Mouse (Mus musculus): ENCODE data around the gene 4930558C23Rik. TPM values are rescaled to one million over a fixed set of nuclear protein-coding genes. Genes with fewer than 3 reads are reported as not detected.
"Not testable (repeated sequence)": the region's sequence is repeated elsewhere in the genome, so short reads cannot be mapped to it uniquely, and the experiment has no call there.

4930558C23Rik gene
- not detected in 2 replicates for polyA plus RNA-seq (2016; fragmentation: Nextera tagmentation; extraction: Ambion mirVana)

GRCm38 (mm10) chr3:95402741-95403140 is at the start of gene 4930558C23Rik:
TSS of gene 4930558C23Rik (minus strand) at chr3:95402841.
- Histone ChIP-seq H3K27me3 (no peaks in the 10 kb centered on the region), H3K9ac (no peak within 1 kb of the TSS), H3K4me1 (no peaks in the 10 kb centered on the region), H3K9me3 (no peaks in the 10 kb centered on the region), H3K4me3 (no peak within 1 kb of the TSS), H3K27ac (no peak within 1 kb of the TSS), H3K4me2 (replicated peaks) (no peak within 1 kb of the TSS), H3K36me3 (no peaks in the 10 kb centered on the region)
- WGBS: 93% methylated on average over 3 of the region's 3 CpGs
- no peak for ATAC-seq (ENCODE audit: insufficient number of reproducible peaks, insufficient read depth, low FRiP score, low TSS enrichment)

GRCm38 (mm10) chr3:95450915-95451314 is 48.3 kb upstream of the 4930558C23Rik start:
- no peak for ATAC-seq (ENCODE audit: insufficient number of reproducible peaks, insufficient read depth, low FRiP score, low TSS enrichment)

GRCm38 (mm10) chr3:95450408-95450807 is 47.8 kb upstream of the 4930558C23Rik start:
- no peak for ATAC-seq (ENCODE audit: insufficient number of reproducible peaks, insufficient read depth, low FRiP score, low TSS enrichment)
- 62% methylated on average over 1 of the region's 1 CpGs for WGBS
- Histone ChIP-seq H3K36me3 (peaks cover 32% of the 10 kb centered on the region), H3K4me2 (replicated peaks) (no peak overlapping the region), H3K27ac (no peak overlapping the region), H3K9me3 (no peaks in the 10 kb centered on the region), H3K9ac (no peak overlapping the region), H3K4me1 (no peaks in the 10 kb centered on the region), H3K4me3 (no peak overlapping the region), H3K27me3 (no peaks in the 10 kb centered on the region)

More at GRCm38 (mm10) chr3:95450915-95451314, 48.3 kb upstream of the 4930558C23Rik start:
- no peaks in the 10 kb centered on the region for H3K9me3 ChIP-seq
- WGBS: 96% methylated on average over 3 of the region's 3 CpGs
- no peak overlapping the region for H3K4me2 ChIP-seq (replicated peaks)
- no peak overlapping the region for H3K4me3 ChIP-seq
- H3K4me1 ChIP-seq: no peaks in the 10 kb centered on the region
- H3K27ac ChIP-seq: no peak overlapping the region
- H3K27me3 ChIP-seq: no peaks in the 10 kb centered on the region
- H3K9ac ChIP-seq: no peak overlapping the region
- H3K36me3 ChIP-seq: peaks cover 32% of the 10 kb centered on the region

- no peaks in the 10 kb centered on the region for H3K9me3 ChIP-seq
- no peak overlapping the region for H3K9ac ChIP-seq
- WGBS: 83% methylated on average over 4 of the region's 4 CpGs
- no peak for ATAC-seq (ENCODE audit: insufficient number of reproducible peaks, insufficient read depth, low FRiP score, low TSS enrichment)
- no peak overlapping the region for H3K27ac ChIP-seq
- H3K4me3 ChIP-seq: no peak overlapping the region
- H3K27me3 ChIP-seq: no peaks in the 10 kb centered on the region
- no peaks in the 10 kb centered on the region for H3K4me1 ChIP-seq
- H3K36me3 ChIP-seq: 0 out of 2 replicates have a peak, but pooled peaks cover 5% of the 10 kb centered on the region
- H3K4me2 ChIP-seq (replicated peaks): no peak overlapping the region
Measured at GRCm38 (mm10) chr3:95445311-95445710, 42.7 kb upstream of the 4930558C23Rik start.

GRCm38 (mm10) chr3:95442406-95443117 is 39.9 kb upstream of the 4930558C23Rik start:
- Histone ChIP-seq H3K9me3 (no peaks in the 10 kb centered on the region), H3K36me3 (peaks cover 11% of the 10 kb centered on the region), H3K9ac (no peak overlapping the region), H3K4me3 (no peak overlapping the region), H3K4me1 (no peaks in the 10 kb centered on the region), H3K27me3 (no peaks in the 10 kb centered on the region), H3K4me2 (replicated peaks) (no peak overlapping the region), H3K27ac (no peak overlapping the region)
- no peak for ATAC-seq (ENCODE audit: insufficient number of reproducible peaks, insufficient read depth, low FRiP score, low TSS enrichment)
- WGBS: 90% methylated on average over 5 of the region's 5 CpGs

GRCm38 (mm10) chr3:95439670-95440069 is 37.0 kb upstream of the 4930558C23Rik start:
- no peak overlapping the region for H3K9ac ChIP-seq
- H3K27me3 ChIP-seq: no peaks in the 10 kb centered on the region

GRCm38 (mm10) chr3:95438636-95439035 is 36.0 kb upstream of the 4930558C23Rik start:
- not testable (repeated sequence) for H3K4me3 ChIP-seq; H3K9me3 ChIP-seq; H3K9ac ChIP-seq; H3K27ac ChIP-seq; H3K4me1 ChIP-seq; H3K4me2 ChIP-seq (replicated peaks); ATAC-seq (ENCODE audit: insufficient number of reproducible peaks, insufficient read depth, low FRiP score, low TSS enrichment); H3K27me3 ChIP-seq
- 95% methylated on average over 4 of the region's 4 CpGs for WGBS
- H3K36me3 ChIP-seq: peaks cover 14% of the 10 kb centered on the region

More at GRCm38 (mm10) chr3:95439670-95440069, 37.0 kb upstream of the 4930558C23Rik start:
- Histone ChIP-seq H3K4me3 (no peak overlapping the region), H3K4me1 (peaks cover 3% of the 10 kb centered on the region; the same call in 1 of the 2 replicates), H3K27ac (no peak overlapping the region), H3K4me2 (replicated peaks) (no peak overlapping the region), H3K36me3 (peaks cover 14% of the 10 kb centered on the region), H3K9me3 (no peaks in the 10 kb centered on the region)
- ATAC-seq (ENCODE audit: insufficient number of reproducible peaks, insufficient read depth, low FRiP score, low TSS enrichment): no peak

GRCm38 (mm10) chr3:95435561-95435960 is 32.9 kb upstream of the 4930558C23Rik start:
- WGBS: 49% methylated on average over 1 of the region's 1 CpGs
- Histone ChIP-seq H3K27ac (no peak overlapping the region), H3K36me3 (peaks cover 14% of the 10 kb centered on the region), H3K9ac (no peak overlapping the region), H3K4me1 (peaks cover 3% of the 10 kb centered on the region; the same call in 1 of the 2 replicates), H3K27me3 (no peaks in the 10 kb centered on the region), H3K4me2 (replicated peaks) (peak overlapping the region; percentile 56), H3K4me3 (peak overlapping the region; percentile 64; the same call in 1 of the 2 replicates), H3K9me3 (no peaks in the 10 kb centered on the region)
- no peak for ATAC-seq (ENCODE audit: insufficient number of reproducible peaks, insufficient read depth, low FRiP score, low TSS enrichment)

GRCm38 (mm10) chr3:95434983-95435370 is 32.3 kb upstream of the 4930558C23Rik start:
- Histone ChIP-seq H3K27ac (no peak overlapping the region), H3K9ac (peak overlapping the region; percentile 63), H3K4me2 (replicated peaks) (peak overlapping the region; percentile 56), H3K4me3 (peak overlapping the region; percentile 64), H3K9me3 (no peaks in the 10 kb centered on the region), H3K4me1 (peaks cover 3% of the 10 kb centered on the region; the same call in 1 of the 2 replicates), H3K27me3 (no peaks in the 10 kb centered on the region), H3K36me3 (peaks cover 14% of the 10 kb centered on the region)
- no peak for ATAC-seq (ENCODE audit: insufficient number of reproducible peaks, insufficient read depth, low FRiP score, low TSS enrichment)
- 4% methylated on average over 7 of the region's 7 CpGs for WGBS

GRCm38 (mm10) chr3:95434136-95434982 is 31.7 kb upstream of the 4930558C23Rik start, which contains the start of gene Arnt:
TSS of gene Arnt (plus strand) at chr3:95434388.
- Histone ChIP-seq H3K9ac (peak within 1 kb of the TSS; percentile 63), H3K4me1 (peaks cover 3% of the 10 kb centered on the region; the same call in 1 of the 2 replicates), H3K36me3 (peaks cover 10% of the 10 kb centered on the region), H3K27me3 (no peaks in the 10 kb centered on the region), H3K4me3 (peak within 1 kb of the TSS; percentile 64), H3K9me3 (no peaks in the 10 kb centered on the region), H3K27ac (peak within 1 kb of the TSS; percentile 69), H3K4me2 (replicated peaks) (peak within 1 kb of the TSS; percentile 56)
- ATAC-seq (ENCODE audit: insufficient number of reproducible peaks, insufficient read depth, low FRiP score, low TSS enrichment): peak; percentile 98
- under 1% methylated on average over 47 of the region's 47 CpGs for WGBS

GRCm38 (mm10) chr3:95433301-95433915 is 30.8 kb upstream of the 4930558C23Rik start:
- no peaks in the 10 kb centered on the region for H3K27me3 ChIP-seq
- no peak overlapping the region for H3K9ac ChIP-seq
- peaks cover 10% of the 10 kb centered on the region for H3K36me3 ChIP-seq
- peak overlapping the region; percentile 56 for H3K4me2 ChIP-seq (replicated peaks)
- no peak overlapping the region for H3K27ac ChIP-seq
- 76% methylated on average over 10 of the region's 10 CpGs for WGBS
- ATAC-seq (ENCODE audit: insufficient number of reproducible peaks, insufficient read depth, low FRiP score, low TSS enrichment): no peak
- H3K9me3 ChIP-seq: no peaks in the 10 kb centered on the region
- H3K4me3 ChIP-seq: peak overlapping the region; percentile 64; the same call in 1 of the 2 replicates
- H3K4me1 ChIP-seq: peaks cover 3% of the 10 kb centered on the region; the same call in 1 of the 2 replicates
